Mouse (Mus musculus) splenic B cell, adult 2 months (primary cell): ENCODE results near the gene Krt88.

Source experiments
- DNase-seq: peaks from one replicate; pipeline ENCODE4 v3.0.0-alpha.2; 2011; ENCODE audit warnings: low read depth, low spot score
- H3K27me3 ChIP-seq: 2 replicates; pipeline ENCODE4 v1.6.1; 2012; ENCODE audit warnings: mild to moderate bottlenecking, low read length, moderate library complexity, mixed read lengths; ENCODE audit not compliant: control insufficient read depth, poor library complexity, insufficient read depth, severe bottlenecking
- H3K36me3 ChIP-seq: 2 replicates; pipeline ENCODE4 v1.6.1; 2012; ENCODE audit warnings: mild to moderate bottlenecking, low read length, moderate library complexity, mixed read lengths; ENCODE audit not compliant: control insufficient read depth, poor library complexity, insufficient read depth, severe bottlenecking

The Krt88 gene

DNA sequence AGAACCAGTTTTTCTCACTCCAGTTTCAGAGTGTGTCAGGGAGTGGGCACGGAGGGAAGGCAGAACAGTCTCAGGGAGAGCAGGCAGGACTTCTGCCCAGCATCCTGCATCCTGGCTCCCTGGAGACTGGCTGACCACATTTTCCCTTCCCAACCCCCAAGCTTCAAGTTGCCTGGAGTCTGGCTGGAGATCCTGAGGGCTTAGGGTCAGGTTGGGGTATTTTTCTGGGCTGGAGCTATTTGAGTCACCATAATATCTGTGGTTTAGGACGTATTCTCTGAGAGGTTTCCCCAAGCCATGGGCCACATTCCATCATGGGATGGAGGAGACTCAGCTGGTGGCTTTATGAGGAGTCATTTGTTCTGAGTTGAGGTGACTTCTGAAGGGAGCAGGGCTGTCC, 7.7 kb downstream of the Krt88 start:
- DNase-seq: no peak
- Histone ChIP-seq H3K27me3 (no peaks in the 10 kb centered on the region), H3K36me3 (no peaks in the 10 kb centered on the region)

DNA sequence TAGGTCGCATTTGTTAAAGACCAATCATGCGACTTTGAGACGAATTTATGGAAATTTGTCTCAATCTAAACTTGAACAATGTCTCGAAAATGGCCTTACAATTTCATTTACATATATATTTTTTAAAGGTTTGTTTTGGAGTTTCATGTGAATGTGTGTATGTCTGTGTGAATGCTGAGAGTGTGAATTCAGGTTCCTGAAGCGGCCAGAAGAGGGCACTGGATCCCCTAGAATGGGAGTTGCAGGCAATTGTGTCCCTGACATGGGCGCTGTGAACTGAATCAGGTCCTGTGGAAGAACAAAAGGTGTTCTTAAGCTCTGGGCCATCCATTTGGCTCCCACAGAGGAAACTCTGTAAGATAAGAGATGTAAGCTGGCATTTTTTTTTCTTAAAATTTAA, 8.3 kb downstream of the Krt88 start:
- Histone ChIP-seq H3K27me3 (no peaks in the 10 kb centered on the region), H3K36me3 (no peaks in the 10 kb centered on the region)
- DNase-seq: no peak

- Histone ChIP-seq H3K27me3 (no peaks in the 10 kb centered on the region), H3K36me3 (no peaks in the 10 kb centered on the region)
- DNase-seq: no peak
Measured at GRCm38 (mm10) chr15:101458361-101458930, 10.9 kb downstream of the Krt88 start.

- no peaks in the 10 kb centered on the region for H3K36me3 ChIP-seq
- no peaks in the 10 kb centered on the region for H3K27me3 ChIP-seq
- DNase-seq: no peak
Measured at GRCm38 (mm10) chr15:101459283-101459682, 11.7 kb downstream of the Krt88 start.

DNA sequence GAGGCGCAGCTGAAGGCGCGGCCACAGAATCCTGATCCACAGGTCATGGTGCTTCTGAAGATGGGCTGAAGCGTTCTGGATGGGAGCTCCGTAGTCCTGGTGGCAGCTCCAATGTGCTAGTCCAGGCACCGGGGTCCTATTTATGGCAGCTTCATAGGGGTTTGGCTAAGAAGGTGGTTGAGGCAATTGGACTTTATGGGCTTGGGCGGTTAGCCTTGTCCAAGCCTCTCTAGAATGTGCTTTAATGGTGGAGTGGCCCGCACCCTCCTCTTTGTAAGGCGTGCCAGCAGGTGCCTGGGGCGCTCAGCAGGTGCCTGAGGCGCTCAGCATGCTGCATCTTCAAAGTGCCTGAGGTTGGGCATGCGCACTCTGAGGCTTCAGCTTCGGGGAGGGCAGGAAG, 16.1 kb downstream of the Krt88 start, which contains the start of gene Krt81:
Gene Krt81, minus strand, starts transcription at position 101 of the 400 bp plus-strand sequence.
- DNase-seq: no peak
- Histone ChIP-seq H3K27me3 (no peaks in the 10 kb centered on the region), H3K36me3 (no peaks in the 10 kb centered on the region)

DNA sequence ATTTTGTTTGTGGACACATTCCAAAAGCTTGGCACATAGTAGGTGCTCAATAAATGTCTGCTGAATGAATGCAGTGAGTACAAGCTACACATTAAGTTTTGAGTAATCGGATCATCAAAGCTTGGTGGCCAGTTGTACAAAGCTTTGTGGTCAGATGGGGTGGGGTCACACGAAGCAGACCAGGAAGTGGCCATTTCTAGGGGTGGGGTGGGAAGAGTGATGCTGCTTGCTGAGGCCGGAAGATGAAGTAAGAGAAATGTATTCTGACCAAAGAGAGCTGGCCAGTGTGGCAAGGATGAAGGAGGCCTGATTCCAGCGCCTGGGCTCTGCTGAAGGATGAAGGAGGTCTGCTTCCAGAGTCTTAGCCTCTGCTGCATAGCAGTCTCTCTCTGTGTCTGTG, 21.5 kb downstream of the Krt88 start:
- no peak for DNase-seq
- Histone ChIP-seq H3K27me3 (no peaks in the 10 kb centered on the region), H3K36me3 (no peaks in the 10 kb centered on the region)

DNA sequence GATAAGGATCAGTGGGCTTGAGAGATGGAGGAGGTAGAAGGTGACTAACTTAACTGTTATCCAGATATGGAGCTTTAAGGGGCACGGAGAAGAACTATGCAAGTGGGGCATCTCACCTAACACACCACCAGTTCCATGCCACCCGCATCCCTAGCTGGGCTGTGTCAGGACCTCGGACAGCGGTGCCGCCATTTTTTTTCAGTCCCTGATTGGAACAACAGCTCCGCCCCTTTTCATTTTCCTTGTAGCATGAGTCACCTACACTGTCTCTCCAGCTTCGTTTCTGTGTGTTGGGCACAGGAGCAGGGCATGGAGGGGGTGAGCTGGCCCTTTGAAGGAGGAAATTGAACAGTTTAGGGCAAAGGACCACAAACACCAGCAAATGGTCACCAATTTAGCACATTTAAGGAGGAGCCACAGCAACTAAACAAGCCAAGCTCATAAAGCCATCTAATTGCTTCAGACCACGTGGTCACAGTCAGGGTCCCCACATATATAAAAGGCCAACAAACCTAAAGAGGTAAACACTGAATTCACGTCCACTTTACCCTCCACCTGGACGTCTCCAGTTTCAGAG, 25.5 kb downstream of the Krt88 start, which contains the start of gene Krt86:
Gene Krt86, plus strand, starts transcription at position 527 of the 577 bp plus-strand sequence.
- no peak for DNase-seq
- Histone ChIP-seq H3K27me3 (no peaks in the 10 kb centered on the region), H3K36me3 (no peaks in the 10 kb centered on the region)

DNA sequence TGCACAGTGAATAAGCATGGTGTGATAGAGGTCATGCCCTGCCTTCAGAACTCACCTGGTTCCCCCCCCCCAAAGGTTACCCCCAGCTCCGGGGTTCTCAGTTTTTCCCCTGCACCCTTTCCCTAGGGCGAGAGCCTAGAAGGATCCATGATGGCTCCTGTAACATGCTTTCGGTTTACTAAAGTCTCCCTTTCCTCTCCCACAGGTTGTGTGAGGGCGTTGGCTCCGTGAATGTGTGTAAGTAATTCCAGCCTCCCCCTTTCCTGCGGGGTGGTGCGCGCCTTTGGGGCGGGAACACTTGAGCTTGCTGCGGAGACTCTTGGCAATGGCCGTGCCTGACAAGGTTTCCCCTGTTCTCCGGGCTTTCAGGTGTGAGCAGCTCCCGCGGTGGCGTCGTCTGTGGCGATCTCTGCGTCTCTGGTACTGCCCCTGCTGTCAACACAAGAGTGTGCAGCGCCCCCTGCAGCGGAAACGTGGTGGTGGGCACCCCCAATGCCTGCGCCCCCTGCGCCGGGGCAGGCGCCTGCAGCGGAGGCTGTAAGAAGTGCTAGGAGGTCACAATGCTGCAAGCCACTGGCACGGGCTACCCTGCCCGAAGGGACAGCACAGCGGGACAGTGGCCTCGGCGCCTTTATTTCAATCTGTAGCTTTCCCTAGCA, 31.6 kb downstream of the Krt88 start:
- peak; percentile 13 for DNase-seq
- Histone ChIP-seq H3K36me3 (no peaks in the 10 kb centered on the region), H3K27me3 (no peaks in the 10 kb centered on the region)

DNA sequence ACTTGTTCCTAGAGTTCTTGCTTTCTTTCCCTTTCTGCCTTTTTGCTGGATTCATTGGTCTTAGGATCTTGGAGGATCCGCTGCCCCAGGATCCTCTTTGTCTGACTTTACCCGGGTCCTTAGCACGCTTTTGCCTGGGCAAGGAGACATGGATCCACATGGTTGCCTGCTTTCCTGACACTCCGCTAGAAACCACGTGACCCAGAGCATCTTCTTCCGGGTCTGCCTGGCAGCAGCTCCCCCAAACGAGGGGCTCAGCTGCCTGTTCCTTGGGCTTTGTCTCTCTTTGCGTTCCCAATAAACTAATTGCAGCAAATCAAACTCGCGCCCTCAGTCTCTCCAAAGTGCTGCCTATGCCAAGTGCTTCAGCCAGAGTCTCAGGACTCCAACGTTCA, 32.1 kb downstream of the Krt88 start:
- Histone ChIP-seq H3K27me3 (no peaks in the 10 kb centered on the region), H3K36me3 (no peaks in the 10 kb centered on the region)
- no peak for DNase-seq

GRCm38 (mm10) chr15:101482056-101482455, 34.5 kb downstream of the Krt88 start:
- no peak for DNase-seq
- Histone ChIP-seq H3K27me3 (no peaks in the 10 kb centered on the region), H3K36me3 (no peaks in the 10 kb centered on the region)

GRCm38 (mm10) chr15:101483646-101484045, 36.1 kb downstream of the Krt88 start:
- no peaks in the 10 kb centered on the region for H3K36me3 ChIP-seq
- no peaks in the 10 kb centered on the region for H3K27me3 ChIP-seq
- DNase-seq: no peak

DNA sequence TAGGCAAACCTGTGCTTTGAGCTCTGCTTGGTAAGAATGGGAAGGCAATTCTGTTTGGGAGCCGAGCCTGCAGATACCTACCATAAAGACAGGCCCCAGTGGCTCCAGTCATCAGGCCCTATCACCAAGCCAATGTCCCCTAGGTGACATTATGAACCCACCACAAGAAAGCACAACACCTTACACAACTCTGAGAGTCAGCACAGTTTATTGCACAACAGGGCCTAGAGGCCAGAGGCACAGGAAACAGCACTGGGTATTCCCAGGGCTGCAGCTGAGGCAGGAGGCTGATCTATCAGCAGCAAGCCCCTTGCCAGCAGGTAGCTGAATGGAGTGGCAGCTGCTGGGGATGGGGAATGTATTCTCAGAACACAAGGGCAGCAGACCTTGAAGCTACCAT, 37.4 kb downstream of the Krt88 start:
- DNase-seq: no peak
- Histone ChIP-seq H3K36me3 (no peaks in the 10 kb centered on the region), H3K27me3 (no peaks in the 10 kb centered on the region)

GRCm38 (mm10) chr15:101485911-101486635, 38.5 kb downstream of the Krt88 start:
- no peaks in the 10 kb centered on the region for H3K36me3 ChIP-seq
- DNase-seq: no peak
- no peaks in the 10 kb centered on the region for H3K27me3 ChIP-seq

GRCm38 (mm10) chr15:101491431-101491830, 43.9 kb downstream of the Krt88 start, which contains the start of gene Krt83:
Gene Krt83, minus strand, starts transcription at chr15:101491512.
- no peaks in the 10 kb centered on the region for H3K27me3 ChIP-seq
- H3K36me3 ChIP-seq: no peaks in the 10 kb centered on the region
- no peak for DNase-seq

DNA sequence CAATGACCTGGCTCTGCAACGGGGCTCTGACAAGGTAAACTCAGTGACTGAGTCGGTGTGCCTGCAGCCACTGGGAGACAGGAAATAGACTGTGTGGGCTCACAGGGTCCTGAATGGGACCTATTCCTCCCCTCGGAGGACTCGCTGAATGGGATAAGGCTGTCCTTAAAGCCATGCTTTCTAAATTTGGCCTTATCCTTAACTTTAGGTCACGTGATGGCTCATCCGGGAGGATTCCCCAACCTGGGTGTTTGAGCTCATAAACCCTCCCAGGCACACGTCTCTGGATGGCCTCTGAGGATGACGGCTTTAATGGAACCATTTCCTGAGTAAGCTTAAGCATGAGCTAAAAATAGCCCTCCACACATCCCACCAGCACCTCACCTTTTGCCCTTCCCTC, 45.2 kb downstream of the Krt88 start:
- H3K27me3 ChIP-seq: no peaks in the 10 kb centered on the region
- no peak for DNase-seq
- no peaks in the 10 kb centered on the region for H3K36me3 ChIP-seq
